Mouse (Mus musculus) urinary bladder, postnatal 36 days (tissue): Measurements from ENCODE around the gene Abcc9.

Experiments
- DNase-seq, 2 experiments: peaks; one replicate each; pipeline ENCODE4 v3.0.0; 2022; ENCODE audit warnings: low spot score in 2 of 2, mixed read lengths in 1 of 2

The Abcc9 gene

DNA sequence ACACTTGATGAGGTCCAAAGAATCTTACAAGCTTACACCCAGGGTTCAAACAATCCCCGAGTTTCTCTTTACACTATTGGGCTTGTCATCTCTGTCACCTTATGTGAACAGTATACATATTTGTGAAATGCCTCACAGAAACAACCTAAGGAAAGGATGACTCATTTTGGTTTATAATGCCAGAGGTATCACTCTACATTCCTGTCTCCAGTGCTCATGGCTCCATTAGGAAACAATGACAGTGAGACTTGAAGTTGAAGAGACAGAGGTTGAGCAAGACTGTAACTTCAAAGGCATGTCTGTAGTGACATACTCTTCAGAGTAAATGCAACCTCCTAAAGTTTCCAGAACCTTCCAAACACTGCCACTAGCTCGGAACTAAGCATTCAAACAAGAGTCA, 153.7 kb downstream of the Abcc9 start:
- no peak for DNase-seq

GRCm38 (mm10) chr6:142545132-142545531, 157.0 kb downstream of the Abcc9 start:
- no peak for DNase-seq

- no peak for DNase-seq
These were observed 158.5 kb downstream of the Abcc9 start for GRCm38 (mm10) chr6:142543648-142544047.

DNA sequence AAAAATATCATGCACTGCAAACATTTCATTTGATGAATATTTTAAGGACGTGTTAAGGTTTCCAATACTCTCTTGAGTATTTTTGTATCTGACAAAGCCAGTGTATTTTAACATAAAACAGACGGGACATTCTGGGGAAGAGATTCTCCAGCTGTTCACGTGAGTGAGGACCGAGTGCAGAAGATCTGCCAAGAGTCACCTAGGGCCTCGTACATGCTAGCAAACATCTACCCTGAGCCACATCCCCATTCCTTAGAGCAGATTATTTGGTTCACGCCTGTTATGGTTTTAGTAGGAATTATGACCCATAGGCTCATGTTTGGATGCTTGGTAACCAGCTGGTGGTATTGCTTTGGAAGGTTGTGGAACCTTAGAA, 159.3 kb downstream of the Abcc9 start:
- no peak for DNase-seq

GRCm38 (mm10) chr6:142542082-142542799, 159.9 kb downstream of the Abcc9 start:
- no peak for DNase-seq

GRCm38 (mm10) chr6:142540561-142541160, 161.5 kb downstream of the Abcc9 start:
- DNase-seq = no peak

DNA sequence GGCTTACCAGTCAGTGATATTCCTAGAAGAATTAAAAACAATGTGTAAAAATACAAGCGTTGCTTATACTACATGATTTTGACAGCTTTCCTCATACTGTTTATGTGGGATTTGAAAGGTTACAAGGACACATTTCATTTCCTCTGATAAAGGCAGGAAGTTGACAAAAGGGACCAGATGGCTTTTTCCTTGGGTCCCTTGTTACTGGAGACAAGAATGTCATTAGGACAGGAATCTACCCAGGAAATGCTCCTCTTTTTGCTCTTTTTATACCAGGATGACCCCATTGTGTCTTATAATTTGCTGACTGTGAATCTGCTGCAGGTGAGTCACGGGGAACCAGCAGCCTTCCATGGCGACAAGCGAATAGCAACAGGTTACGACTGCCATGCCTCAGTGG, 162.0 kb downstream of the Abcc9 start:
- DNase-seq = no peak

- DNase-seq = no peak
These were observed 163.6 kb downstream of the Abcc9 start for GRCm38 (mm10) chr6:142538503-142538902.
